Mouse (Mus musculus) adrenal gland, postnatal 36 days (tissue): Measurements from ENCODE around the gene Slc8a3. TPM values are rescaled to one million over a fixed set of nuclear protein-coding genes. Genes with fewer than 3 reads are reported as not detected.
"Not testable (repeated sequence)": the region's sequence is repeated elsewhere in the genome, so short reads cannot be mapped to it uniquely, and the experiment has no call there.

ENCODE experiments used
- DNase-seq, 2 experiments: peaks; one replicate each; pipeline ENCODE4 v3.0.0; 2021; ENCODE audit warnings: mixed read lengths in 1 of 2
- long read RNA-seq, 2 experiments: library from polyadenylated mRNA; stranded (forward); transcript quantifications; one replicate each; pipeline ENCODE4 v2.0.0; 2021; ENCODE audit warnings: borderline sequencing depth in 2 of 2
- total RNA-seq, 2 experiments: library from RNA; stranded (reverse); gene quantifications; 2 replicates each; pipeline ENCODE4 v1.2.3; 2021

Gene Slc8a3
- total RNA-seq, result under 1 TPM; 0.43 to 0.72 TPM
- long read RNA-seq, experiment 1, result 0 reads
- long read RNA-seq, experiment 2, partial matches to known transcripts, result 1 of 1 reads
- long read RNA-seq, experiment 2, other reads (novel, unspliced or antisense), result 0 of 1 reads

DNA sequence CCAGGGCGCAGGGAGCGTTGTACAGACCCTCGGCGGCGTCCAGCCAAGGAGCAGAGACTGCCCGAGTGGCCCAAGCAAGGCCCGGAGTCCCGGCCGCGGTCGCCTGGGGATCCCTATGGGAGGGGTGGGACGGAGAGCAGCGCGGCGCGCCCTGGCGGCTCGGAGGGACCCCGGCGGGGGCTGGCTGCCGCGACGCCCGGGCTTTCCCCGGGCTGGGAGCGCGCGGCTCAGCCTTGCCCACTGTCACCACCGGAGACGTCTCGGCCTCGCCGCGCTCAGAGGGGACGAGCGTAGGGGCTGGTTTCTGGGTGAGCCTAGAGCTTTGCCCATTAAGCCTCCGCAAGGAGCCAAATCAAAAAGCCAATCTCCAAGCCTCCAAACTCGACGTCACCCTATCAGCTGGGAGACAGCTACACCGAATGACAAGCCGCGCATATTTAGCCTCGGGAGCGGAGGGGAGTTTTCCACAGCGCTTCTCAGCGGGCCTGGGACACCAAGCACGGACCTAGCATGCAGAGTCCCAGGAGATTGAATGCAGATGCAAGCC, at the start of gene Slc8a3:
Gene Slc8a3 (minus strand): TSS at position 306 of the 547 bp plus-strand sequence.
- DNase-seq, result peak; percentile 36 to 39

DNA sequence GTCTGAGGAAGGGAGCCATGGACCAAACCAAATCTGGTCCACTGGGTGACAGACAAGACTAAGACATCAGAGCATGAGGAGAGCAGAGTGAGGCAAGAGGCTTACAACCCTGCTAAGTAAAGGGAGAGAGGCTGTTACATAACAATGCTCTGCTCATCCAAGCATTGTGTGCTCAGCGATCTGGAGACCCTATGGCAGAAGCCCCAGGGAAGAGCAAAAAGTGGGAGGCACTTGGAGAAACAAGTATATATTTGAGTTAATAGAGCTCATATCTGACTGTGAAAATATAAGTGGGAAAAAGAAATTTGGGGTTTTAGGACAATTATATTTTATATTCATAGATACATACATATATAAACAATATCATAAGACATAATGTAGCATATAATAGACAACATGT, 46.4 kb upstream of the Slc8a3 start, which contains the start of gene Gm4787:
Gene Gm4787 (minus strand): TSS at position 101 of the 400 bp plus-strand sequence.
- DNase-seq, result not testable (repeated sequence)

- no peak for DNase-seq
Observed at GRCm38 (mm10) chr12:81333841-81334240, 861 bp upstream of the Slc8a3 start.

GRCm38 (mm10) chr12:81331937-81332874, 774 bp downstream of the Slc8a3 start:
- peak; percentile 26 to 29 for DNase-seq

DNA sequence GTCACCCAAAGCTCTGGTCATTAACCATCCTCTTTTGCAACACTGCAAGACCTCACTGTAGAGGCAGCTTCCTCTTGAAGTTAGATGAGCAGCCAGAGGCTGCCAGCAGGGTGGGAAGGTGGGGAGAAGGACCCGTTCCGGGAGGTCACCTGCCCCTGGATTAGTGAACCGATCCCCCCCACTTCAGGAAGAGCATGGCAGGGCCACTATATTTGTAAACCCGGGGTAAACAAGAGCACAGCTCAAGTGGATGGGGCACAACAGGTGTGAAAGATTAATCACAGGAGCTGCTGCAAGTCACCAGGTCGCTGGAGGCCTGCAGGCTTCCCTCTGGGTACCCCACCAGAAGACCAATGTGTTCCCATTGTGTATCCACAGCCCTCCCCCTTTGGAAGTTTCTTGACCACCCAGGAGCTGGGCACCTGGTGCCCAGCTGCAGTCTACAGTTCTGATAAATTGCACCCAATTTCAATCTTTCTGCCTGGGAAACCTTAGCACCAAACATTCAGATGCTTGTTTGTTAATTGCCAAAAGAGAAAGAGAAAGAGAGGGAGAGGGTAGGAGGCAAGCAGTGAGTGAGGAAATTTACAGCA, 1.8 kb downstream of the Slc8a3 start:
- no peak for DNase-seq

- DNase-seq, result no peak
Observed at GRCm38 (mm10) chr12:81324991-81325390, 8.0 kb downstream of the Slc8a3 start.

- no peak for DNase-seq
Observed at GRCm38 (mm10) chr12:81324116-81324515, 8.9 kb downstream of the Slc8a3 start.

DNA sequence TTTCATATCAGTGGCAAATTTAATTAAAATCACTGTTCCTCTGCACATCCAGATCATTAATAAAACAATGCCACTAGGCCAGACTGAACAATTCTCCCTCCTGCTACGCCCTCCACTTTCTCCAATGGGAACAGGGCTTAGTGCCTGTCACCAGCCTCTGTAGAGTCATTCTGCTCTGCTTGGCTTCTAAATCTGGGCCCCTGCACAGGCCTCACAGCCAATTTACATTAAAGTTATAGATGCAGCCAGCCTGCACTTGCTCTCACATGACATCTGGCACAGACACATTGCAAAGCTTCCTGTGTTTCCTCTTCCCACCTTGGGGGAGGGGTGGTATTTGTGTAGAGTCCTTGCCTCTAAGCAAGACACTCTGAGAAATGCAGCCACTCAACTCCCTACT, 12.0 kb downstream of the Slc8a3 start:
- DNase-seq, result no peak

GRCm38 (mm10) chr12:81317811-81318210, 15.2 kb downstream of the Slc8a3 start:
- no peak for DNase-seq

DNA sequence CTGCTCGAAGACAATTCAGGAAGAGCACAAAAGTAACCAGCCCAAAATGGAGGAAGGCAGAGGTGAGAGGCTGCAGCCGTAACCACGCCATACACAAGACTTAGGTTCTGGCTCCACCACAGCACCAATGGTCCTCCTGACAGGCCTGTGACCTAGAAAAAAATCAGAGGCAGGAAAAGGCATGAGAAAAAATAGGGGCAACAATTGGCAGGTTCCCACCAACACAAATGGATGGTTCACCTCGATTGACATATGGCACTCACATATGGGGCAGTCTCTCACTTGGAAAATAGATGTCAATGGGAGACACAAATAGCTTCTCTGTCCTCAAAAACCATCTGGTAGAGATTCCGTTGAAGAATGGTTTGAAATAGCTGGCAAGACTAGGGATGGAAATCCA, 17.0 kb downstream of the Slc8a3 start:
- no peak for DNase-seq

- no peak for DNase-seq
Observed at GRCm38 (mm10) chr12:81303626-81304025, 29.4 kb downstream of the Slc8a3 start.

DNA sequence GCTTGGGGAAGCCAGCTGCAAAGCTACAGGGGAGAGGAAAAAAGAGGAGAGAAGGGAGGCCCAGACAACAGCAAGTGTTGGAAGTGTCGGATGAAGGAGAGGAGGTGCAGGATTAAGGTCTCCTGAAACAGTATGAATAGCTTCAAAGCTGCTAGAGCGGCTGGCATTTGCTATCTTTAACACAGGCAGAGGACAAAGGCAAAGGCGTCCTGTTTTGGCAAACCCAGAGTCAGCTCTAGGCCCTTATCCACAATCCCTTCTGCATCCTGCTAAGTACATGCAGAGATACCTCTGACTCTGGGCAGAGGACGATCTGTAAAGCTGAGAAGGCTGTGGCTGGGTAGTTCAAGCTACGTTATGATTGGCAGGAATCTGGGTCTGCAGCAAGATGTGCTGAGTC, 38.4 kb downstream of the Slc8a3 start:
- no peak for DNase-seq

DNA sequence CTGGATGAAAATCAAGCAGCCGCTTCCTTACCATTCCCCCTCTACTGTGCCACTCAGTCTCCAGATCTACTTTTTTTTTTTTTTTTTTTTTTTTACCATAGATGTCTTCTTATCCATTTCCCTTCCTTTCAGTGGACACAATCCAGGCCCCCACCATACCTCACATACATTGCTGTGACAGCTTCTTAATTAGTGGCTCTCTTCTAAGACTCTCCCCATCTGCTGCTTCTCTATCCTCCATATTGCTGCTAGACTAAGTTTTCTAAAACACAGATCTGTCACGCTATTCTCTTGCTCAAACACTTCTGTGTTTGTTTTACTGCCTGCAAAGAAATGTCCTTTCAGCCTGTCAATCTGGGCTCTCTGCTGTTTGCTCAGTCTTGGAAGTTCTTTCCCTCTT, 54.9 kb downstream of the Slc8a3 start:
- DNase-seq, result no peak

DNA sequence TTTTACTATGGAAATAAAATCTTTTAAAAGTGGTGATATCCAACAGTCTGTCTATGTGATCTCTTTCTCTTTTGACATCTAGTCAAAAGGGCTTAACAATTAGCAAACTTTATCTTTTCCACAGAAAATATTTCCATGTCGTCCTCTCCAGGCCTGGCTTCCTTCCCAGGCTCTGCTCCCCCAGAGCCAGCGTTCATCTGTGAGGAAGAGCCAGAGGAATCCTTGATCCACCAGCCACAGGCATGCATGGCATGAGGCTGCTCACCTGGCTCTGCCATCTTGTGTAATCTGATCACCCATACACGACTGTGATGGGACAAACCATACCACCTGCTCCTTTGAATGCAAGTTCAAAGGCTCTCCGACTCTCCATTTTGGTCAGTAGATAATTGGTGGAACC, 58.4 kb downstream of the Slc8a3 start:
- DNase-seq, result no peak

DNA sequence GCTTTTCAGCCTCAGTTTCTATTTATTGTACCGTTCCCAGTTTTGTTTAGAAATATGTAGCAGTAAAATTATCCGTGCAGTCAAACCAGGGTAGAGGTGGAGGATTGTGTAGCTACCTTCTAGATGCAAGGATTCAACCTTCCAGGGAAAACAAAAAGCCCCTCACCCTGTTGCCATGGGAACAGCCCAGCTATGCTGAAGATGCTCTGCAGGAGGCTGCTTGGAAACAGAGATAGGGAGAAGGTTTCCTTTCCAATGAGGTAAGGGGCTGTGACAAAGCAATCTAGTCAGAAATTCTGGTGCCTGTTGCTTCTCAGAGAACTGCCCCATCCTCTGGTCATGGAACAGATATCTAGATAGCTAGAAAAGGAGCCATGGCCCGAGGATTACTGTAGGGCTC, 59.6 kb downstream of the Slc8a3 start:
- DNase-seq, result no peak

GRCm38 (mm10) chr12:81269246-81269645, 63.7 kb downstream of the Slc8a3 start:
- no peak for DNase-seq

DNA sequence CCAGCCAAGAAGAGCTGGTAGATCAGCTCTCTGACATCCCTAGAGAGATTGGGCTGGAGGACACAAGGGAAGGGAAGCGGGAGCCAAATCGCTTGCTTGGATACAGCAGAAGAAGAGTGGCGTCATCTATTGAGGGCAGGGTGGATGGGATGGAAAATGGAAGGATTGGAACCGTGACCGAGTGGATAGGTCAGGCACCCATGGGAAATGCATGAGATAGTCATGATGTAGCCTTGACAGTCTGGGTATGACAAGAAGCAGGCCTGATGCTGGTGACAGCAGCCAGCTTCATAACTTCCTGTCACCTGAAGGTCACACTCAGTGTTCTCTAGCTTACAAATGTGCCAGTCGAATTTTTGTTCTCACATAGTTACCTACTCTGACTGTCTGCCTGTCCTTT, 70.2 kb downstream of the Slc8a3 start:
- no peak for DNase-seq

- DNase-seq, result peak; percentile 12 to 14
Observed at GRCm38 (mm10) chr12:81258215-81258614, 74.8 kb downstream of the Slc8a3 start.

GRCm38 (mm10) chr12:81245411-81245810, 87.6 kb downstream of the Slc8a3 start:
- no peak for DNase-seq

DNA sequence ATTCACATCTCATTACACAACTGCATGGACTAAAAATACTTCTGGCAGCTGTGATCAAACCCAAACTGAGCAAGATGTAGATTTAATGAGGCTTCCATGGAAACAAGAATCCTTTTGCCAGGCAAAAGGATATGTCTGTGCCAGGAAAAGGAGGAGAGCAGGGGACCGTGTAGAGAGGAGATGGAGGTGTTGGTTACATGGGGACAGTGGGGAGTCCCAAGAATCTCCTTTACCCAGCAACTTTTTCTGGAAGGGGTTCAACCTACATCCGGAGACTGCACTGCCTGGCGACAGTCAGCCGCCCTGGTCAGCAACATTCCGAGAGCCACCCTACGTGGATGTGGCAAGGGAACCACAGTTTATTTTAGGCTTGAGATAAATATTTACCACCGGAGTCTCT, 88.0 kb downstream of the Slc8a3 start:
- DNase-seq, result no peak

DNA sequence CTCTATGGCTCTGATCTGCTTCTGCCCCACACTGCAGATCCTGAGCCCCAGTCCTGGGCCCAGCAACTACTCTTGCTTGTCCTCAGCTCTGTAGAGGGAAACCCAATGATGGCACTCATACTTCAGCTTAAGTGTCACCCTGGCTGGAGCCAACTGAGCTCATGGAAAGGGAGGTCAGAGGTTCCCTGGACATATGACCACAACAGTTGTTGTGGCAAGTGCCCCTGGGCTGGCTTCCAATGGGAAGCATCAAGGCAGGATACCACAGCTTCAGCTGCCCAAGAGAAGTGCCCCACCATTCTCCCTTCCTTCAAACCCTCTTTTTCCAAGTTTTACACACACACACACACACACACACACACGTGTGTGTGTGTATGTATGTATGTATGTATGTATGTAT, 88.5 kb downstream of the Slc8a3 start:
- no peak for DNase-seq

- peak; percentile 11 to 22 for DNase-seq
Observed at GRCm38 (mm10) chr12:81241676-81242075, 91.3 kb downstream of the Slc8a3 start.

- no peak for DNase-seq
Observed at GRCm38 (mm10) chr12:81241096-81241495, 91.9 kb downstream of the Slc8a3 start.
